Mouse (Mus musculus): ENCODE measurements around the gene Il1rap.

Gene Il1rap

GRCm38 (mm10) chr16:26581048-26581912, at the start of gene Il1rap:
Gene Il1rap, plus strand, starts transcription at chr16:26581704.
- in situ Hi-C loops (cut with MboI, MseI), result loop anchor here in 1 of 2 experiments (25.0 kb wide), 1 partner anchor 756 kb away; no protein-coding TSS in a partner anchor

- in situ Hi-C loops (cut with MboI, MseI), result no loop called here
Observed at GRCm38 (mm10) chr16:26532287-26532686, 49.2 kb upstream of the Il1rap start.

GRCm38 (mm10) chr16:26546170-26546878, 35.2 kb upstream of the Il1rap start:
- in situ Hi-C loops (cut with MboI, MseI), result no loop called here

- in situ Hi-C loops (cut with MboI, MseI), result no loop called here
Observed at GRCm38 (mm10) chr16:26546879-26547206, 34.7 kb upstream of the Il1rap start.

GRCm38 (mm10) chr16:26549221-26549620, 32.3 kb upstream of the Il1rap start:
- in situ Hi-C loops (cut with MboI, MseI), result no loop called here

GRCm38 (mm10) chr16:26552234-26552633, 29.3 kb upstream of the Il1rap start:
- in situ Hi-C loops (cut with MboI, MseI), result no loop called here

- in situ Hi-C loops (cut with MboI, MseI), result no loop called here
Observed at GRCm38 (mm10) chr16:26558797-26559196, 22.7 kb upstream of the Il1rap start.

- in situ Hi-C loops (cut with MboI, MseI), result no loop called here
Observed at GRCm38 (mm10) chr16:26561743-26562142, 19.8 kb upstream of the Il1rap start.

- in situ Hi-C loops (cut with MboI, MseI), result no loop called here
Observed at GRCm38 (mm10) chr16:26562771-26563170, 18.7 kb upstream of the Il1rap start.

GRCm38 (mm10) chr16:26569387-26569978, 12.0 kb upstream of the Il1rap start:
- in situ Hi-C loops (cut with MboI, MseI), result no loop called here

GRCm38 (mm10) chr16:26571836-26572235, 9.7 kb upstream of the Il1rap start:
- in situ Hi-C loops (cut with MboI, MseI), result loop anchor here in 1 of 2 experiments (5.0 kb wide), 1 partner anchor 885 kb away; no protein-coding TSS in a partner anchor

GRCm38 (mm10) chr16:26574173-26574572, 7.3 kb upstream of the Il1rap start:
- in situ Hi-C loops (cut with MboI, MseI), result loop anchor here in 1 of 2 experiments (5.0 kb wide), 1 partner anchor 883 kb away; no protein-coding TSS in a partner anchor

GRCm38 (mm10) chr16:26581913-26582376, 441 bp downstream of the Il1rap start:
- in situ Hi-C loops (cut with MboI, MseI), result loop anchor here in 1 of 2 experiments (25.0 kb wide), 1 partner anchor 755 kb away; no protein-coding TSS in a partner anchor

- in situ Hi-C loops (cut with MboI, MseI), result loop anchor here in 1 of 2 experiments (25.0 kb wide), 1 partner anchor 751 kb away; no protein-coding TSS in a partner anchor
Observed at GRCm38 (mm10) chr16:26585806-26586205, 4.3 kb downstream of the Il1rap start.

GRCm38 (mm10) chr16:26590897-26591570, 9.5 kb downstream of the Il1rap start:
- in situ Hi-C loops (cut with MboI, MseI), result loop anchor here in 1 of 2 experiments (25.0 kb wide), 1 partner anchor 746 kb away; no protein-coding TSS in a partner anchor

- in situ Hi-C loops (cut with MboI, MseI), result loop anchor here in 1 of 2 experiments (25.0 kb wide), 1 partner anchor 741 kb away; no protein-coding TSS in a partner anchor
Observed at GRCm38 (mm10) chr16:26596440-26596839, 14.9 kb downstream of the Il1rap start.

- in situ Hi-C loops (cut with MboI, MseI), result loop anchor here in 1 of 2 experiments (25.0 kb wide), 1 partner anchor 740 kb away; no protein-coding TSS in a partner anchor
Observed at GRCm38 (mm10) chr16:26597307-26597706, 15.8 kb downstream of the Il1rap start.

- in situ Hi-C loops (cut with MboI, MseI), result loop anchor here in 1 of 2 experiments (25.0 kb wide), 1 partner anchor 739 kb away; no protein-coding TSS in a partner anchor
Observed at GRCm38 (mm10) chr16:26598591-26598990, 17.1 kb downstream of the Il1rap start.

GRCm38 (mm10) chr16:26601482-26601881, 20.0 kb downstream of the Il1rap start:
- in situ Hi-C loops (cut with MboI, MseI), result no loop called here

GRCm38 (mm10) chr16:26604621-26605020, 23.1 kb downstream of the Il1rap start:
- in situ Hi-C loops (cut with MboI, MseI), result no loop called here

- in situ Hi-C loops (cut with MboI, MseI), result no loop called here
Observed at GRCm38 (mm10) chr16:26608003-26608402, 26.5 kb downstream of the Il1rap start.

Measured in T-helper 17 cell (primary cell).